Mouse (Mus musculus): ENCODE data around the gene Abcc12.

- TF ChIP-seq RAD21 (IDR thresholded peaks at IDR 0.05; ENCODE audit: low read depth, low read length) = no peak
- no peak for TF ChIP-seq POLR2A (IDR thresholded peaks at IDR 0.05; ENCODE audit: control insufficient read depth in 1 of 2, insufficient read depth in 1 of 2, low read depth in 1 of 2, low read length in 2 of 2, poor library complexity in 1 of 2)
- TF ChIP-seq GABPA (IDR thresholded peaks at IDR 0.05; ENCODE audit: low read depth, low read length) = no peak
Measured at GRCm38 (mm10) chr8:86599299-86599698, 18.8 kb upstream of the Abcc12 start.

All from MEL (cell line).